Mouse (Mus musculus) hindbrain, embryonic 14.5 days (tissue): ENCODE measurements around the gene Adipor2. TPM values are rescaled to one million over a fixed set of nuclear protein-coding genes. Genes with fewer than 3 reads are reported as not detected.

ENCODE experiments used
- ATAC-seq: fragments of 200-750 bp; cut with Nextera tagmentation; 2 replicates; pipeline ENCODE4 v1.8.0; 2017; ENCODE audit warnings: moderate number of reproducible peaks, mild to moderate bottlenecking, moderate TSS enrichment, moderate library complexity; ENCODE audit not compliant: low FRiP score
- DNase-seq: peaks from one replicate; pipeline ENCODE4 v3.0.0-alpha.2; 2015; ENCODE audit warnings: low spot score
- H3K27ac ChIP-seq: fragments of 300-500 bp; sonication (generic); 2 replicates; pipeline ENCODE4 v1.5.1; 2014; ENCODE audit warnings: mild to moderate bottlenecking, moderate library complexity
- H3K27me3 ChIP-seq: fragments of 300-500 bp; sonication (generic); 2 replicates; pipeline ENCODE4 v1.6.1; 2014; ENCODE audit warnings: mild to moderate bottlenecking, low read length, mixed read lengths; ENCODE audit not compliant: control insufficient read depth, insufficient read depth
- H3K36me3 ChIP-seq: fragments of 300-500 bp; sonication (generic); replicated peaks from 2 replicates; pipeline ENCODE4 v1.6.1; 2014; ENCODE audit not compliant: control insufficient read depth, insufficient read depth
- H3K4me1 ChIP-seq: fragments of 300-500 bp; sonication (generic); replicated peaks from 2 replicates; pipeline ENCODE4 v1.6.1; 2014; ENCODE audit warnings: antibody characterized with exemption, low read length, mixed read lengths; ENCODE audit not compliant: control insufficient read depth, insufficient read depth
- H3K4me2 ChIP-seq: fragments of 300-500 bp; sonication (generic); replicated peaks from 2 replicates; pipeline ENCODE4 v1.6.1; 2014; ENCODE audit warnings: mild to moderate bottlenecking, moderate library complexity
- H3K4me3 ChIP-seq: fragments of 300-500 bp; sonication (generic); replicated peaks from 2 replicates; pipeline ENCODE4 v1.5.1; 2014; ENCODE audit warnings: mild to moderate bottlenecking, low read length
- H3K9ac ChIP-seq: fragments of 300-500 bp; sonication (generic); 2 replicates; pipeline ENCODE4 v1.6.1; 2014
- H3K9me3 ChIP-seq: fragments of 300-500 bp; sonication (generic); 2 replicates; pipeline ENCODE4 v1.6.1; 2016; ENCODE audit warnings: low read length; ENCODE audit not compliant: control insufficient read depth
- WGBS: fragments of 180-500 bp; shearing (Covaris S2); extraction: QIAGEN DNeasy Blood & Tissue Kit; methylation state at CpG from one replicate; pipeline ENCODE4 v1.1.7; 2014; 5-methylcytosine and 5-hydroxymethylcytosine counted together
- polyA plus RNA-seq: library from polyadenylated mRNA; unstranded; fragments of >200 nt; fragmentation: Nextera tagmentation; extraction: Ambion mirVana; gene quantifications from 2 replicates; pipeline ENCODE4 v1.2.1, GENCODE M21; 2014

Gene Adipor2
- polyA plus RNA-seq, 1 experiment from 2014 or later, result 27.3 TPM

DNA sequence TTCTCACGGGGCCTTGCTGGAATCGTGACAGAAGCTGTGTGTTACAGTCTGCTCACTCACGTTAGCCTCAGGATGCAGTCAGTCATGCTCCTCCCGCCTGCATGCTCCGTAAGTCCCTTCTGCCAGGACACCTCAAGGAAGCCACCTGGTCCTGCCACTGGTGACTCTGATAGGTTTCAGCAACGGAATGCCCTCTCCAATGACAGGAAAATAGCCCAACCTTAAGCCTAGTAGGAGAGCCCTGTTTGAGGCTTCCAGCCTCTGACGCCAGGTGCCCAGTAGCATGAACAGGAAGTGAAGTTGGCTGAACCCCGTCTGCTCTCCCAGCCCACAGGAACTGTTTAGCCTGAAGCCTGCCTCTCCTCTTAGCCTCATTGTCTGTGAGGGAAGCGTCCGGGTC, 71.2 kb downstream of the Adipor2 start:
- Histone ChIP-seq H3K4me2 (no peak overlapping the region), H3K36me3 (no peaks in the 10 kb centered on the region), H3K27ac (no peak overlapping the region), H3K4me1 (no peaks in the 10 kb centered on the region), H3K4me3 (no peak overlapping the region), H3K27me3 (no peaks in the 10 kb centered on the region), H3K9me3 (no peaks in the 10 kb centered on the region), H3K9ac (no peak overlapping the region)
- no peak for DNase-seq
- ATAC-seq, result no peak
- WGBS, result 74% methylated on average over 10 of the region's 10 CpGs

DNA sequence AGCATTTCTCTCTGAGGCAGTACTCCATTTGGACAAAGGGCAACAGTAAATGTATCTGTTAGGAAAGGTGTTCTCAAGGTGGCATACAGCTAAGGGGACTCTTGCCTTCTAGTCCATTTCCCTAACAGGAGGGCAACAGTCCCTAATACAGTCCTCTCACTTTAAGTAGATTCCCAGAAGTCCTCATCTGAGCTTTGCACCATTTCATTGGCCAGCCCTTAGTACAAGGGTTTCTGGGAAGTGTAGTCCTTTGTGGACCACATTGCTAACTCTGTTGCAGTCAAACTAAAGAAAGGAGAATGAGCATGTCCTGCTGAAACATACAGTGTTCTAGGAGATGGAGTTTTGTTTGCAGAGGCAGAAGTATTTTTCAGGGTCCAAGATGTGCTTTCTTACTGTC, 76.1 kb downstream of the Adipor2 start:
- H3K4me3 ChIP-seq, result no peak overlapping the region
- no peaks in the 10 kb centered on the region for H3K27me3 ChIP-seq
- no peak overlapping the region for H3K9ac ChIP-seq
- no peak overlapping the region for H3K27ac ChIP-seq
- H3K36me3 ChIP-seq, result no peaks in the 10 kb centered on the region
- H3K4me2 ChIP-seq, result no peak overlapping the region
- ATAC-seq (peak; percentile 89), DNase-seq (peak; percentile 77)
- H3K9me3 ChIP-seq, result no peaks in the 10 kb centered on the region
- H3K4me1 ChIP-seq, result no peaks in the 10 kb centered on the region

DNA sequence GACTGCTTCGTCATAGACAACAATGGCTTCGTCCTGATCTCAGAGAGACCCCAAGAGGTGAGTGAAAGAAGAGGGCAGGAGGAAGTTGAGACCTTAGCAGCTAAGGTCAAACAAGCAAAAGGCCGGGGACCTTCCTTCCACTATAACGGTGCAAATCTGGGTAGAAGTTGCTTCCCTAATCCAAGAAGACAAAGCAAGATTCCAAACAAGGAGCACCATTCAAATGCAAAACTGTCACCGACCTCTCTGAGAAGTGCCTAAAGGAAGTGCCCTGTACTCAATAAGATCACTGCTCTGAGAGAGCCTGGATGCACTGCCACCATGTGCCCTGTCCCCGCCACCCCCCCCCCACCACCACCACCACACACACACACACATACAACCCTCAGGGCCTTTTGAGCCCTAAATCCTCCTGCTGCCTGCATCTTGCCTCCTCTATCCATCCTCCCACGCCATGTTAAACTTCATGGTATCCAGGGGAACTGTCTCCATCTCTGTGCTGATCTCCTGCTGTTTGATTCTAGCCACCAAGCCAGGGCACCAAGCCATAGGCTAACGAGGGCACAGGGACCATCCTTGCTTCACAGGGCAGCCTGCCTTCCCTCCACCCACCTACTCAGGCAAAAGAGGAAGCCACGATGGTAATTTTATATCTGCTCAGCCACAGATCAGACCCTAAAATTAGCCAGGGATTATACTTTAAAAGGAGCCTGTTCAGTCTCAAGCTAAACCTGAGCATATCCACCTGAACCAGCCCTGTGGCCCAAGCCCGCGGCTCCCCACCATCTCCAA, 79.2 kb downstream of the Adipor2 start:
- H3K36me3 ChIP-seq, result no peaks in the 10 kb centered on the region
- no peak overlapping the region for H3K27ac ChIP-seq
- ATAC-seq (no peak), DNase-seq (no peak)
- no peak overlapping the region for H3K9ac ChIP-seq
- no peak overlapping the region for H3K4me3 ChIP-seq
- WGBS, result 31% methylated on average over 11 of the region's 11 CpGs
- H3K4me1 ChIP-seq, result no peaks in the 10 kb centered on the region
- H3K4me2 ChIP-seq, result no peak overlapping the region
- no peaks in the 10 kb centered on the region for H3K27me3 ChIP-seq
- H3K9me3 ChIP-seq, result no peaks in the 10 kb centered on the region

GRCm38 (mm10) chr6:119337287-119337686, 80.2 kb downstream of the Adipor2 start:
- Histone ChIP-seq H3K27me3 (no peaks in the 10 kb centered on the region), H3K27ac (no peak overlapping the region), H3K4me1 (no peaks in the 10 kb centered on the region), H3K9me3 (no peaks in the 10 kb centered on the region), H3K36me3 (no peaks in the 10 kb centered on the region), H3K4me3 (no peak overlapping the region), H3K4me2 (no peak overlapping the region), H3K9ac (no peak overlapping the region)
- no peak for ATAC-seq
- WGBS, result 73% methylated on average over 3 of the region's 3 CpGs
- no peak for DNase-seq

DNA sequence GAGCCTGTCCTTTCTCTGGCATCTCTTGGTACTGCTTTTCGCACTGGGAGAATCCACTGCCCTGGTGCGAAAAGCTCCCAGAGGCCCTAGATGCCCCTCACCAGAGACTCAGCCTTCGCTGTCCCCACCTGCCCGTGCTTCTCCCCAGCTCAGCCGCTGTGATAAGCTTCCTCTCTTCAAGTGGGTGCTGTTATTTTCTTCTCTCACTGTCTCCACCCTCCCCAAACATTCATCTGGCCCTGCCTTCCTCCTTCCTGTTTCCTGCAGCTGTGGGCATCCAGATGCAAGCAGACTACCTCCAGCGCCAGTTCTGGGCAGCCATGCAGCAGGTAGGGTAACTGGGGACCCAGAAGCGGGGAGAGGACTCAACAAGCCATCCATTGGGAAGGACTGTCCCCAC, 81.4 kb downstream of the Adipor2 start:
- no peaks in the 10 kb centered on the region for H3K9me3 ChIP-seq
- no peaks in the 10 kb centered on the region for H3K27me3 ChIP-seq
- H3K4me2 ChIP-seq, result no peak overlapping the region
- no peak overlapping the region for H3K9ac ChIP-seq
- no peak overlapping the region for H3K4me3 ChIP-seq
- DNase-seq (no peak), ATAC-seq (no peak)
- no peak overlapping the region for H3K27ac ChIP-seq
- WGBS, result 89% methylated on average over 7 of the region's 7 CpGs
- H3K36me3 ChIP-seq, result no peaks in the 10 kb centered on the region
- H3K4me1 ChIP-seq, result no peaks in the 10 kb centered on the region; the same call in 1 of the 2 replicates

- H3K9ac ChIP-seq, result no peak overlapping the region
- no peaks in the 10 kb centered on the region for H3K9me3 ChIP-seq
- H3K27me3 ChIP-seq, result peaks cover 4% of the 10 kb centered on the region; the same call in 1 of the 2 replicates
- H3K27ac ChIP-seq, result no peak overlapping the region
- no peaks in the 10 kb centered on the region for H3K36me3 ChIP-seq
- ATAC-seq (no peak), DNase-seq (no peak)
- H3K4me2 ChIP-seq, result no peak overlapping the region
- peaks cover 21% of the 10 kb centered on the region for H3K4me1 ChIP-seq
- no peak overlapping the region for H3K4me3 ChIP-seq
- WGBS, result 49% methylated on average over 3 of the region's 3 CpGs
Observed at GRCm38 (mm10) chr6:119333831-119334230, 83.7 kb downstream of the Adipor2 start.

DNA sequence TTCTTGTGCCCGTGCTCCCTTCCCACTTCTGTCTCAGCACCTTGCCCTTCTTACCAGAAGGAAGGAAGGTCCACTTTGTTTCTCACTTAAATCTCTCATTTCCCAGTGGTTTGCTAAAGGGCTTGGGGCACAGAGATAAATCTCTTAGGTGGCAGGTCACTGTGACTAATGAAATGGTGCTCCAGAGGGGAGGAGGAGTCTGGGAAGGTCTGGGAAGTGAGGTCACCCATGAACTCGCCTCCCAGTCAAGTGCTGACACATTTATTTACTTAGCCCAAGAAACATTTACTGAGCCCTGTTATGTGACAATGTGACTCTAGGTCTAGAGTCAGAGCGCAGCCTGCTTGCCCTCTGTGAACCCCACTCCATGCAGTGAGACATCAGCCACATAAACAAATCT, 84.3 kb downstream of the Adipor2 start:
- ATAC-seq, result no peak
- H3K4me1 ChIP-seq, result peaks cover 28% of the 10 kb centered on the region
- no peaks in the 10 kb centered on the region for H3K36me3 ChIP-seq
- no peak overlapping the region for H3K4me2 ChIP-seq
- 26% methylated on average over 3 of the region's 3 CpGs for WGBS
- H3K9ac ChIP-seq, result no peak overlapping the region
- H3K27ac ChIP-seq, result no peak overlapping the region
- no peak for DNase-seq
- no peaks in the 10 kb centered on the region for H3K9me3 ChIP-seq
- no peak overlapping the region for H3K4me3 ChIP-seq
- peaks cover 4% of the 10 kb centered on the region; the same call in 1 of the 2 replicates for H3K27me3 ChIP-seq

DNA sequence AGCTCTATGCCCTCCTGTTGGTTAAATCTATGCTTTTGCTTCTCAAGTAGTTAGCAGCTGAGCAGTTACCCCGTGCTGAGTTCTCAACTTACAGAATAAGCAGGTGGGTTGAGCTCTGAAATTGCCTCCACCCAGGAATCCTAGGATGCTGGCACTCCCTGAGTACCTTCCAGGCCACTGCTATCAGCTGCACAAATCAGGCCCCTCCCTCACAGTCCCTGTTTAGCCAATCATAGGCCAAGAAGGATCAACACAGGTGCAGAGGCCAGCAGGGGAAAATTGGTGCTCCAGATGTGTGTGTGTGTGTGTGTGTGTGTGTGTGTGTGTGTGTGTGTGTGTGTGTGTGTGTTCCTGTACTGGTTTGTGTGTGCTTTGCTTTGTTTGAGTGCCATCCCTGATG, 85.4 kb downstream of the Adipor2 start:
- H3K4me1 ChIP-seq, result peaks cover 35% of the 10 kb centered on the region
- DNase-seq, result no peak
- H3K9me3 ChIP-seq, result no peaks in the 10 kb centered on the region
- no peak for ATAC-seq
- no peak overlapping the region for H3K27ac ChIP-seq
- no peak overlapping the region for H3K4me3 ChIP-seq
- no peaks in the 10 kb centered on the region for H3K36me3 ChIP-seq
- H3K9ac ChIP-seq, result no peak overlapping the region
- peaks cover 4% of the 10 kb centered on the region; the same call in 1 of the 2 replicates for H3K27me3 ChIP-seq
- no peak overlapping the region for H3K4me2 ChIP-seq
- WGBS, result 8% methylated on average over 1 of the region's 1 CpGs

DNA sequence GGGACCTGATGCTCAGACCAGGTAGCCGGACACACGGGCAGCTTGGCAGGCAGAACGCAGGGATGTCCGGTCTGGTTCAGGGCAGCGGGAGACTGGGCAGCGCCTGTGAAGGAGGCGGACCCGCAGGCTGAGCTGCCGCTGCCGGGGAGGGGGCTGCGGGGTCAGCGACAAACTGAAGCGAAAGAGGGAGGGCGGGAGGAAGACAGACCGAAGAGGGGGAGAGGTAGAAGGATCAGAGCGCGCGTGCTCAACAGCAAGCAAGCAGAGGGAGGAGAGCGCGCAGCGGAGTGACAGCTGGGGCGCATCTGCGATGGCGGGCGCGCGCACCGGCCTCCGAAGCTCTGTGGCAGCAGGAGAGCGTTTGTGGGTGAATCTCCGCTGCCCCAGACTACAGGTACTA, 87.0 kb downstream of the Adipor2 start, which contains the start of gene Lrtm2:
TSS of gene Lrtm2 (minus strand) at position 261 of the 400 bp plus-strand sequence.
- ATAC-seq, result peak; percentile 43
- DNase-seq, result peak; percentile 68

More for the DNA sequence above, 87.0 kb downstream of the Adipor2 start, which contains the start of gene Lrtm2:
- Histone ChIP-seq H3K4me1 (peaks cover 44% of the 10 kb centered on the region), H3K4me2 (peak within 1 kb of the TSS; percentile 85), H3K36me3 (no peaks in the 10 kb centered on the region), H3K9ac (peak within 1 kb of the TSS; percentile 82), H3K4me3 (peak within 1 kb of the TSS; percentile 57), H3K9me3 (no peaks in the 10 kb centered on the region), H3K27ac (peak within 1 kb of the TSS; percentile 77), H3K27me3 (peaks cover 4% of the 10 kb centered on the region; the same call in 1 of the 2 replicates)
- under 1% methylated on average over 31 of the region's 31 CpGs for WGBS
